Mouse (Mus musculus) heart, adult 11 months (tissue): ENCODE measurements around the gene Prdx4.
A peak's percentile ranks its signal among the peaks of the same experiment; 100 is the strongest.
"Not testable (repeated sequence)": the region's sequence is repeated elsewhere in the genome, so short reads cannot be mapped to it uniquely, and the experiment has no call there.

ENCODE experiments used
- DNase-seq: peaks from one replicate; pipeline ENCODE4 v3.0.0; 2022

The Prdx4 gene

DNA sequence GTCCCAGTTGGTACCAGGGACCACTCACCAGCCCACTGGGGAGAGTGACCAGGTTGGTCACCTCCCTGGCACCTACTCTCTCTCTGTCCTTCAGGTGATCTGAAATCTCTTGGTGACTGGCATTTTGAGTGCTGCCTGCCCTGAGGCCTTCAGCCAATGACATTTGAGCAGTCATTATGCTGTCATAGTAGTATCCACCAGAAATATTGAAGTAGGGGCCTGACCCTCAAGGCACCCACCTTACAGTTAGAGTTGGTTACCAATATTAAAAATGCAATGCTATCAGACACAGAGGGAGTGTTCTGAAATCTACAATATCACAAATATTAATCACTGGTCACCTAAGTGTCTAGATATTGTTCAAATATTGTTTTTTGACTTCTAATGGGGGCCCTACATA is at the start of gene Prdx4:
Gene Prdx4 (minus strand): TSS at position 101 of the 400 bp plus-strand sequence.
- DNase-seq, result no peak

DNA sequence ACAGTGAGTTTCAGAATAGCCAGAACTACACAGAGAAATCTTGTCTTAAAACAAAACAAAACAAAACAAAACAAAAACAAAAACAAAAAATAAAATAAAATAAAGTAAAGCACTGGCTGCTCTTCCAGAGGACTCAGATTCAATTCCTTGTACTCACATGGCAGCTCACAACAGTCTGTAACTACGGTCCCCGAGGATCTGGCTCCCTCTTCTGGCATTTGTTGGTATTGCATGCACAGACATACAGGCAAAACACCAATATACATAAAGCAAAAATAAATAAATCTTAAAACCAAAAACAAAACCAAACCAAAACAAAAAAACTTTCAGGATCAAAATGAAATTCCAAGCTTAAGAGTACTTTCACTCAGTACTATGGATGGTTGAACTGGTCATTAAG is 36.0 kb upstream of the Prdx4 start:
- no peak for DNase-seq

DNA sequence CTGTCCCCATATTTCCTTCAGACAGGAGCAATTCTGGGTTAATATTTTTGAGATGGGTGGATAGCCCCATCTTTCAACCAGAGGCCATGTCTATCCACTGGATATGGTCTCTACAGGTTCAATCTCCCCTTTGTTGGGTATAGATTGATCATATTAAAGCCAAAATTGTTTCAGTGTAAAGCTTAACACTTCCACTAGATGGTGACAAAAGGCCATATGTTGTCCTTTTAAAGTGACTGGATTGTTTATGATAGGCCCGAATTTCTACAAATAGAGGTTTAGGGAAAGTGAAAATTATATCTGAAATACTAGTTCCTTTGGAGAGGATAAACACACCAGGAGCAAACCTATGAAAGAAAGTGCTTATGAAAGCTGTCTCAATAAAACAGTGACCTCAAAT is 34.9 kb upstream of the Prdx4 start:
- no peak for DNase-seq

DNA sequence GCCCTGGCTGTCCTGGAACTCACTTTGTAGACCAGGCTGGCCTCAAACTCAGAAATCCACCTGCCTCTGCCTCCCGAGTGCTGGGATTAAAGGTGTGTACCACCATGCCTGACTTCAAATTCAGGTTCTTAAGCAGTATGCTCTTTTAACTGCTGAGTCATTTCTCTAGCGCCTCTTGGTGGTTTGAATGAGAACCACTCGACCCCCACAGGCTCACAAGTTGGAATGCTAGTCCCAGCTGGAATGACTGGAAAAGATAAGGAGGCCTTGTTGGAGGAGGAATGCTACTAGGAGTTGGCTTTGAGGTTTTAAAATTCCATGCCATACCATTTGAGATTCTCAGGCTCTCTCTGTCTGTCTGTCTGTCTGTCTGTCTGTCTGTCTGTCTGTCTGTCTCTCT is 29.6 kb upstream of the Prdx4 start:
- not testable (repeated sequence) for DNase-seq

DNA sequence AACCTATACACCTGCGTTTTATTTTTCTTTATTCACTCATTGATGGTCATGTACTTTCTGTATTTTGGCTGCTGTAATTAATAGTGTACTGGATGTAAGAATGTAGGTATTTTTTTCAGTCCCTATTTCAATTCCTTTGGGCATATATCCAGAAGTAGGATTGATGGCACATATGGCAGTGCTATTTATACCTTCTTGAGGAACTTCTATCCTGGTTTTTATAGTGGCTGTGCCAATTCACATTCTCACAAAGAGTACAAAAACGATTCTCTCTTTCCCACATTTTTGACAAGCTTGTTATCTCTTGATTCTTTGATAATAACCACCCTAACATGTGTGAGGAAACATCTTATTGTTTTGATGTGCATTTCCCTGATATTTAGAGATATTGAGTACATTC is 24.5 kb upstream of the Prdx4 start:
- DNase-seq, result no peak

DNA sequence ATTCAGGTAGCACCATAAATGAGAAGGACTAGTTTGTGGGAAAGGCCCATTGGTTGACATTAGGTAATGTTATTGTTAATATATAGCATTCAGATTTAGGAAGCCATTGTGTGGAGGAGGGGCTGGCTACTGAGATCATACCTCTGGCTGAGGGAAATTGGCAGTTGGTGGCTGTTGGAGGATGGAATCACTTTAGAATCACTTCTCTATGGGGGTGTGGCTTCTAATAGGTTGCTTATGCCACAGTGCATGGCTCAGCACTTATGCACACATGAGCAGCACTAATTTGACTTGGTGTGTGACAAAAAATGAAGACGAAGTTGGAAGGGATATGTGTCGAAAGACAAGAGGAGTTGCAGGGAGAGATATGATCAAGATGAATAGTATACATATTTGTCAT is 5.7 kb upstream of the Prdx4 start:
- DNase-seq, result no peak

DNA sequence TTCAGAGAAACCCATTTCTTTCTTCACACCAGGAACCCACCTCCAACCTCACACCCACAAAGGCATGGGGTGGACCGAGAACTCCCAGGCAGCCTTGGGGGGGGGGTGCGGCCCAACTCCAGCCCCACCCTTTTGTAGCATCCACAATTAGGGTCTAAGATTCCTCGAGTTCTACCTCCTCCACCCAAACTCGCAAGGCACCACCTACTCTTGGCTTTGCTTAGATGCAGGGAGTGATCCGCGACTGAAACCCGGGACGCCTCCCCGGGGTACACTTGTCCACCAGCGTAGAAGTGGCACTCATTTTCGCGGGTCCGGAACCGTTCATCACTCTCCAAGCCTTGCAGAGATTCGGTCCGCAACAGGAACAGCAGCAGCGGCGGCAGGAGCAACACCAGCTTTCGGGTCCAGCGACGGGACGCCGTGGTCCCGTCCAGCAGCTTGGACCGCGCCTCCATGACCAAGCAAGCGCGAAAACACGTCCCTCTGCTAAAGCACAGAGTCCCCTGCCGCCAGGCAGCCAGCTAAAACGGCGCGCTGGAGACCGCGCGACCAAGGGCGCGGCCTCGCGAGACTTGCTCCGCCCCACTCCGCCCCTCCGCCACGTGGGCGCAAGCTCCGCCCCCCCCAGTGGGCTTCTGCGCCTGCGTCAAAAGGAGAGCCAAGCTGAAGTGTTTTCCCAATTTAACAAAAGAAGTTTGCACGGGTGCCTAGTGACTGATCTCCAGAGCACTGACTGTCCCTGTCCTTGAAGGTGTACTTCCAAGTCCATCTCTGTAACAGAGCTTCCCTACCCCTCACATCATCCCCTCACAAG is 2.4 kb downstream of the Prdx4 start:
- peak; percentile 98 for DNase-seq

DNA sequence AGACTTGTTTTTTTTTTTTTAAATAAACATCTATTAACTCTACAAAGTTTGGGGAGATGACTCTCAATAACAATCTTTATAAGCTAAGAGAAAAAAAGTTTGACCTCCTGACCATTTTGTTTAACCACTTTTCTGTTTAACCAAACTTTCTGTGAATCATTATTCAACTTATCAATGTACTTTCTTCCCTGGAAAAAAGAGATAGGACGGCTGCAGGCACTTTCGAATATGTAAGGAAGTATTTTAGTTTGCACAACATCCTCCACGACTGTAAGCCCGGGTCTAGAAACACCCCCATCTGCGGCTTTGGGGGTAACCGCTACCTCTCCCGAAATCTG is 3.0 kb downstream of the Prdx4 start:
- no peak for DNase-seq

DNA sequence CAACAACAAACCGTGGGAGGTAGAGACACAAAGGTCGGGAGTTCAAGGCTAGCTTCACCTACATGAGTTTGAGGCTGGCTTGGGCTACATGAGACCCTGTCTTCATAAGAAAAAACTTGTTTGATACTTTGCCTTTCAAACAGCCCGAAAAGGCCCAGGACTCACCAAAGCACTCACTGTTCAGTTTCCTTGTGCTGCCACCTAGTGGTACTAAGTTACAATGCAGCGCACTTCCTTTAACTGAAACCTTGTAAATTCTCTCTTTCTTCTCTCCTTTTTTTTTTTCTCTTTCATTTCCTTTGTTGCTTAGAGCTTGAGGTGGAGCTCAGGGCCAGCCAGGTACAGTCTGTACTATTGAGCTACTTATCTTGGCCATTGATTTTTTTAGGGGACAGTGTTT is 22.5 kb downstream of the Prdx4 start:
- DNase-seq, result no peak

DNA sequence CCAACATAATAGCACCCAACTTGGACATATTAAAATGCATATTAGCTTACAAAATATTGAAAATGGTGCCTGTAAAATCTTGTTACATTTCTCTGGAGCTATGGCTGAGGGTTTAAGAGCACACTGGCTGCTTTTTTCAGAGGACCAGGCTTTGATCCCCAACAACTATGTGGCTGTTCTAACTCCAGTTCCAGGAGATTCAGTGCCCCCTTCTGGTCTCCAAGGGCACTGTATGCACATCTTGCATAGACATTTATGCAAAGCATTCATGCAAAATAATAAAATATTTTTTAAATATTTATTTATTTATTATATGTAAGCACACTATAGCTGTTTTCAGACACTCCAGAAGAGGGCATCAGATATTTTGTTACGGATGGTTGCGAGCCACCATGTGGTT is 34.2 kb downstream of the Prdx4 start:
- no peak for DNase-seq

DNA sequence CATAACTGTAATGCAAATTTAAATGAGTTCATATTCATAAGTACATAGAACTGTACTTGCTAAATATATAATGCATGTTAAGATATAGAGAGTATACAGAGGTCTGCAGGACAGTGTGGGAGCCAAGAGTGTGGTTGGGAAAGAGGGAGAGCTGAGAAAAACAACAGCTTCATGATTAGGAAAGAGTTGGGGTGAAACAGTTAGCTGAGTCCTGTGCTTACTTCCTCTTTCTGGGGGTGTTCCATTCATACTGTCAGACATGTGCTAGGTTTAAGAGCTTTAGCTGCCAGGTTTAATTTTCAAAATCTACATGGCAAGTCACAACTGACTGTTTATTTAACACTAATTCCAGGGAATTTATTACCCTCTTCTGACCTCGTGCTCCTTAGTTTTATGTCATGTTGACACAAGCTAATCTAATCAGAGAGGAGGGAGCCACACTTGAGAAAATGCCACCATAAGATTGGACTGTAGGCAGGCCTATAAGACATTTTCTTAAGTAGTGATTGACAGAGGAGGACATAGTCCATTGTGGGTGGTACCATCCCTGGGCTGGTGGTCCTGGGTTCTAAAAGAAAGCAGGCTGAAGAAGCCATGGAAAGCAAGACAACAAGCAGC is 60.0 kb downstream of the Prdx4 start:
- no peak for DNase-seq

DNA sequence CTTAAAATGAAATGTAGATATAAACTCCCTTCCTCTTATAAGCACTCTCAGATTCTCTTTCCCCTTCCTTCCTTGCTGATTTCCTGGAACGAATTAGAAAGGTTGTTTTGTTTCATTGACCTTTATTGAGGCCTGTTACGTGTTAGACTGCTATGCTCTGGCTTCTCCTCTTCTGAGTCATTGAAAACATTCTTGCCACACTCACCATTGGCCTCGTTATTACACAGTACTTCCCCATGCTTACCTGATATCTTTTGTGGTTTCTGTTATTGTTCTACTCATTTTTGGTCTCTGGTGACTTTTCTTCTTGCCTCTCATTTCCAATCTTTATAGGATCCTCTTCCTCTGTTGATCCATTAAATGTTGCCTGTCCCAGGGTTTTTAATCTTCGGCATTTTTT is 62.1 kb downstream of the Prdx4 start:
- no peak for DNase-seq
